Mouse (Mus musculus) liver (tissue): ENCODE results near the gene Cep63.

Experiments used
- DNase-seq: peaks from one replicate; pipeline ENCODE4 v3.0.0-alpha.2; 2020; ENCODE audit warnings: mixed read lengths

The Cep63 gene

GRCm38 (mm10) chr9:102631589-102632147, 5.3 kb upstream of the Cep63 start:
- DNase-seq: no peak

DNA sequence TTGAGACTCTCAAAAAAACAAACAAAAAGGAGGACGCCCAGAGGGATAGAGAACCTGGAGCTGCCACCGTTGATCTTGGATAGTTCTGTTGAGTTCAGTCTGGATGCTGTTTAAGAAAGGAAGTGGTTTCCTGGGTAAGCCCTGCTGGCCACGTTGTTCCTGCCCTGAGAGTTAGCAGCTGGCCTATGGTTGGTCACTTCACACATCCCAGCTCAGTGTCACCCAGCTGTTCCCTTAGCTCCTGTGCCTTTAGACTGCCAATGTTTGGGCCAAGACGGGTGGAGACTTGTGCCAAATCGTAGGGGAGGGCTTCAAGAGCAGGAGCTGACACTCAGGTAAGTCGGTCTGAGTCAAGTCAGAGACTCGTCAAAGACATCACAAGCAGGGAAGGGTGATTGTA, 2.7 kb upstream of the Cep63 start:
- no peak for DNase-seq

- DNase-seq: no peak
Observed at GRCm38 (mm10) chr9:102627442-102627841, 1.1 kb upstream of the Cep63 start.

- no peak for DNase-seq
Observed at GRCm38 (mm10) chr9:102626839-102627225, 498 bp upstream of the Cep63 start.

- no peak for DNase-seq
Observed at GRCm38 (mm10) chr9:102625401-102625982, 842 bp downstream of the Cep63 start.

GRCm38 (mm10) chr9:102623581-102623980, 2.8 kb downstream of the Cep63 start:
- no peak for DNase-seq

DNA sequence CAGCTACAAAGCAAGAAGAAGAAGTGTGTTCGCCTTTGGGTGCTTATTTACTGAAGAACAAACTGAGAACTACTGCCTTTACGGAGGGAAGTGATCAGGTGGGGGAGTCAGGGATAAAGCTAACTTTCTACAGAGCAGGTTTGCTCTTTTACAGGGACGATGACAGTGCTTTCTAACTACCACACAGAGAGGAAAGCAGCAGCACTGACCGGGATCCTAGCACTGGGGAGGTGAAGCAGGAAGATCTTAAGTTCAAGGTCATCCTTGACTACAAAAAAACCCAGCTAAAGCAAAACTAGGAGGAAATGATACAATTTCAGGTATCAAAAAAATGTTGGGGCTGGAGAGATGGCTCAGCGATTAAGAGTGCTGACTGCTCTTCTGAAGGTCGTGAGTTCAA, 3.5 kb downstream of the Cep63 start:
- no peak for DNase-seq

DNA sequence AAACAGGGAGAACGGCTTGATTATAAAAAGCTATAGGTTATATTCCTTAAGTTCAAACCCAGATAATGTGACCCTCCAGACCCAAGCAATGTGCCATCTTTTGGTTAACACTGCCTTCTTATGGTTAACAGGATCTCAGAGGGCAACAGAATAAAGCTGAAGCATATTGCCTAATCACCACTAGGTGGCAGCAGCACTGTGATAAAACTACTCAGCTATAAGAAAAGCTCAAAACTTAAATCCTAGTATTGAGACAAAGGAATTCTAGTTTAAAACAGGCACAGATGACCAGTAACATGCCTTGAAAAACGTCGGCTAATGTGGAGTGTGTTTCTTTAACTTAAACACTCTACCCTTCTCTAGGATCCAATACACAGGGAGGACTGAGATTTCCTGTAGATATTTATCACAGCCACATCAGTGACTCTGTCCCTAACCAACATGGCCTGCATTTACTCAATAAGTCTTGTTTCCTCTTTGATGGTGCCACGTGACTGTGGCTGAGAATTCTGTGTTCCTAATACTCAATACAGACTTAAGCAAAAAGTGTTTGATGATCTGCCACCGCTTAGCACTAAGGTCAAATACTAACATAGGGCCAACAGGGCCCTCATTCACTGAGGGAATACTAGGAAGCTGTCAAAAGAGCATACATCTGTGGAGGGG, 4.0 kb downstream of the Cep63 start:
- peak; percentile 36 for DNase-seq

DNA sequence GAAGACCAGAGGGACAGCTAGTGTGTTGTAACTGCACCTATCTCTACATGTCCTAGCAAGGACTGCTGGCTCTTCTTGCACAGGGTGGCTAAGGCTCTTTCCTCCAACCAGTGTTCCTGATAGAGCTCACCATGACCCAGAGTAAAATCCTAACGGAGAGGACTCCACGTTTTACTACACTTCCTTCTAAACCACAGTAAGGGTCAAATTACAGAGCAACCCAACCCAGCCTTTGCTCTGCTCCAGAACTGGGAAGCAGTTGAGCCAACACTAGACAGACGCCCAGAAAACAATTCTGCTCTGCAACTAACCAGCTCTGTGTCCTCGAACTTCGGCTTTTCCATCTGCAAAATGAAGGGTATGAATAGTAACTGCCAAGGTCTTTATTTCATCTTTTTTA, 4.9 kb downstream of the Cep63 start:
- no peak for DNase-seq

DNA sequence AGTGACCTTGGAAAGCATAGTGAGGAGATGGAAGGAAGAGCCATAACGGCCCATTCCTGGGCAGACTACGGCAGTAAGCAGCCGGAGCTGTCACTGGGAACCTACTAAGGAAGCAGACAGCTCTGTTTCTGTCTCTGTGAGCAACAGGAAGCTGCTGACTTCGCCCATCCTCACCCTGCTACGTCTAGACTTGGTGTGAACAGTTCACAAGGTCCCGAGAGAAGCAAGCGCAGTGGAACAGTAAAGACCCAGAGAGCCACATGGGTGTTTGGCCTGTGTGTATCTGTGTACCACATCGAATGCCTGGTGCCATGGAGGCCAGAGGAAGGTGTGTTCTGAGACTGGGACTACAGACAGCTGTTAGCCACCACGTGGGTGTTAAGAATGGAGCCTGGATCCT, 10.1 kb downstream of the Cep63 start:
- no peak for DNase-seq

DNA sequence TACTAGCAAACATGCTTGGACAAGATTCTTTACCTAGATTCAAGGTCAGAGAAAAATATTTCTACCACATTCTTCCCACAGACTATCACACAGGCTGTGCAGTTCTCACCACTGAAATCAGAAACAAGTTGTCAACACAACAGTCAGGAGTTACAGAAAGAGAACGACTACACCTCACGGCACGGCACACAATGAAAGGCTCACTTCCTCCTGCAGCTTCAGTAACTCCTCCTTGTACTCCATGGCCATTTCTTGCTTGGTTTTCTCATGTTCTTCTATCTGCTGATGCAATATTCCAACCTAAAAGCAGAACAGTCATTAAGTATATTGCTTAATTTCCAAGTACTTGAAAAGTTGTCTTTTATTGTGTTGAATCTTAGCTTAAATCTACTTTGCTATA, 11.3 kb downstream of the Cep63 start:
- no peak for DNase-seq

DNA sequence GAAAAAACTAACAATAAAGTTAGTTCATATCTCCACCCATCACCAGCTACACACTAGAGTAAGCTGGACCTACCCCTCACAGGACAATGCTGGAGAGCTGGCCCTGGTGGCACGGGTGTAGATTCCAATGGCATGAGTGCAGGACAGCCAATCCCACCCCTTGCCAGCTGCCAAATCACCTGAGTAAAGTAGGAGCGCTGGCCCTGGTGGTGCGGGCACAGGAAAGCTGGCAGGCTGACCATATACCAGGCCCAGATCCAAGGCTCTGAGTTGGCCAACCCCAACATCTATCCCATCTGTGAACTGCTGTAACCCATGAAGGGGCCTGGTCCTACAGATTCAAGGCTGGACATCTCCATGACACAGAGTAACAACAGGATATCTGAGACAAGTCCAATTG, 17.1 kb downstream of the Cep63 start:
- DNase-seq: no peak

DNA sequence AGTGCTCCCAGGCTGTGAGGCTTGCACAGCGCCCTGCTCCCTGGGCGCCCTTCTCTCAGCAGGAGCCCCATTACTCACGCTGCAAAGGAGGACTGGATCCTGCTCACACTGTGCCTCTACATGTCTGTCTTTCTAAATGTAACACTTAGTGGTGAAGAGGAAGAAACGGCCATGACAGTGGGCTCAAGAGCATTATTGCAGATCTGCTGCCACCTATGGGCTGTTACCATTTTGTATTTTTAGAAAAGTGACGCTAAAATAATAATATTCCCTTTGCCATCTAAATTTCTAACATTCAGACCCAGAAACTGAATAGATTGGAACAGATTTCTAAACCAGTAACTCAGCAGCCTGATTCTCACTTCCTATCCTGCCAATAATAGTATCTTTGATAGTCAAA, 18.9 kb downstream of the Cep63 start:
- DNase-seq: no peak

GRCm38 (mm10) chr9:102605162-102605561, 21.2 kb downstream of the Cep63 start:
- DNase-seq: no peak

DNA sequence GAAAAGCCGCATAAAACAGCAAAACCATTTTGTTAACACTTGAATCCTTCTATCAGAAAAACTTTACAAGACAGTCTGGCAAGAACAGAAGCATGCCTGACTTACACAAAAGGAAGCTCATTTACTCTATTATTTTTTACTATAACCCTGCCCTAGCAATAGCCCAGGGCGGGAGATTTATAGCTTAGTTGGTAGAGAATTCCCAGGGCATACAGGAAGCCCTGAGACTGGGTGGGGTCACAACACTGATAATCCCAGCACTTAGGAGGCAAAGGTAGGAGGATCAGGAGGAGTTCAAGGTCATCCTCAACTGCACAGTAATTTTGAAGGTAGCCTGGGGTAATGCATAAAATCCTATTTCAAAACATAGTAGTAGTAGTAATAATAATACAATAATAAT, 24.7 kb downstream of the Cep63 start:
- no peak for DNase-seq

- no peak for DNase-seq
Observed at GRCm38 (mm10) chr9:102601187-102601586, 25.1 kb downstream of the Cep63 start.

- DNase-seq: no peak
Observed at GRCm38 (mm10) chr9:102595662-102596436, 30.5 kb downstream of the Cep63 start.

GRCm38 (mm10) chr9:102594667-102595393, 31.5 kb downstream of the Cep63 start:
- no peak for DNase-seq

DNA sequence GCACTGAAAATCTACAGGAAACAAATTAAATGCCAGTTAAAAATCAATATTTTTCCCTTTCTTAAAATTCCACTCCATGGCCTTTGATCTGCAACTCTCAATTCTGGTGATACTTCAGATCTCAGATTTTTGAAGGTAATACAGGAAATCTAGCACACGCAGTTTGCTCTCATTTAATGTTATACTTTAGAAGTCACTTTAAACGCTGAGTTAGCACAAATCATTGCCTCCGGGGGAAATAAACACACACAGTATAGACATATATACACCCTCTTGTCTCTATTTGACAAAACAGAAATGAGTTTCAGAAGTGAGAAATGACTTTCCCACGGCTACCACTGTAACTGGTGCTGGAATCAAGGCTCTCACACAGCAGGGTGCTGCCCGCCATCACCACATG, 39.0 kb downstream of the Cep63 start:
- no peak for DNase-seq

- no peak for DNase-seq
Observed at GRCm38 (mm10) chr9:102581921-102582469, 44.3 kb downstream of the Cep63 start.

- no peak for DNase-seq
Observed at GRCm38 (mm10) chr9:102577480-102577879, 48.9 kb downstream of the Cep63 start.

- no peak for DNase-seq
Observed at GRCm38 (mm10) chr9:102572888-102573287, 53.4 kb downstream of the Cep63 start.

DNA sequence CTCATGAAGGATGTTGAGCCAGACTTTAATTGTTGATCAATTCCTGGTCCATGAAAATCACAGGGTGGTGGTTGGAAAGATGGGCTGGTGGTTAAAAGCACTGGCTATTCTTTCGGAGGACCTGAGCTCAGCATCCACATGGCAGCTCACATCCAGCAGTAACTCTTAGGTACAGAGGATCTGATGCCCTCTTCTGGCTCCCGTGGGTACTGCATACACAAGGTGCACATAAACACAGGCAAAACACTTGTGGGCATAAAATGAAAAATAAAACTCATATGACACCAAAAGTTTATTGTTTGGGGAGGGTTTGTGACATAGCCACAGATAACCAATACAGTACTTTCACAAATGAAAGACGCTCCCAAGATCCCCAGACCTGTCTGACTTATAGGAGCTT, 67.9 kb downstream of the Cep63 start:
- DNase-seq: no peak
